Mouse (Mus musculus): ENCODE measurements around the gene D230025D16Rik. TPM values are rescaled to one million over a fixed set of nuclear protein-coding genes. Genes with fewer than 3 reads are reported as not detected.
A peak's percentile ranks its signal among the peaks of the same experiment; 100 is the strongest.

The D230025D16Rik gene
- polyA plus RNA-seq, 1 experiment from 2014 or later = 38.2 TPM

GRCm38 (mm10) chr8:105263244-105263912 lies 38.4 kb downstream of the D230025D16Rik start:
- Histone ChIP-seq H3K36me3 (no peaks in the 10 kb centered on the region), H3K4me1 (peaks cover 48% of the 10 kb centered on the region), H3K9me3 (no peaks in the 10 kb centered on the region), H3K27ac (no peak overlapping the region), H3K4me2 (peak overlapping the region; percentile 93), H3K9ac (no peak overlapping the region), H3K4me3 (peak overlapping the region; percentile 73), H3K27me3 (peaks cover 57% of the 10 kb centered on the region)
- WGBS = 41% methylated on average over 16 of the region's 16 CpGs
- ATAC-seq (ENCODE audit: borderline replicate concordance, extremely low read depth, low FRiP score, low TSS enrichment) = no peak

DNA sequence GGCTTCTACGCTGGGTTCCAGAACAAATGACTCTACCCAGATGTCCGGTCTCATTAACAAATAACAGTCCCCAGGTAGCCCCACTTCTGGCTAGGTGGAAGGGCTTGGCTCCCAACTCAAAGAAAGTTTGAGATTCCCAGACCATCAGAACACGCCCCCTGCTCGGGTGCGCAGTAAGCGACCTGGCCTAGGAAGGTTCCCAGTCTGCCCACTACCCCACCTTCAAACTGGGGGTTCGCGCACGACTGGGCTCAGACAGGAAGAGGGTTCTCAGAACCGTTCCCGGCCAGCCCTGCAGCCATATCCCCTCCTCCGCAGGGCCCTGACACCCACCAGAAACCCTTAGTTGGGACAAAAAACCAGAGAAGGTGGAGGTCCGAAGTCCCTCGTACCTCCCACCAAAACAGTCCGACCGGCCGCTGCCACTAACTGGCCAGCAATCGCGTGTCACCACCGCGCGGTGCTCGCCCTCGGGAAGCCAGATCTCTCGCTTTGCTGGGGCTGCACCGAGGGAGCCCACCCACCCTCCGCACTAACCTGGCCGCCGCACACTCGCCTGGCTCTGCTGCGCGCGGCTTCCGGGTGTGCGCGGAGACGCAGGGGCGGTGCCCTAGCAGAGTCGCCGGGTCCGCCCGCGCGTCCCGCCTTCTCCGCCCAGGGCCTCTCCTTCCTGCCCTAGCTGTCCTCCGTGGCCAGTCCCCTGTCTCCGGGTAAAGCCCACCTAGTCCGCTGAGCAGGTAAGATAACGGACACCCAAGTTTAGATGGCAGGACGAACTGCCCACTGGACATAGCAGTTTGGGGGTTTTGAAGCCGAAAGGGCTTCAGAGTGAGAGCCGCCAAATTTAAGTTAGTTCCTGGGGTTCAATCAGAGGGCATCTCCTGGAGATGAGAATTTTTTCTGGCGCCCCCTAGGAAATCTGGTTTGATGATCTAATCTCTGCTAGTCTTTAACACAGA lies 39.4 kb downstream of the D230025D16Rik start, which contains the start of the genes Tradd and Fbxl8:
TSS of gene Tradd (minus strand) at position 586 of the 959 bp plus-strand sequence.
TSS of gene Fbxl8 (plus strand) at position 625 of the 959 bp plus-strand sequence.
- Histone ChIP-seq H3K27me3 (peaks cover 57% of the 10 kb centered on the region), H3K4me3 (peak within 1 kb of the TSS; percentile 73)

DNA sequence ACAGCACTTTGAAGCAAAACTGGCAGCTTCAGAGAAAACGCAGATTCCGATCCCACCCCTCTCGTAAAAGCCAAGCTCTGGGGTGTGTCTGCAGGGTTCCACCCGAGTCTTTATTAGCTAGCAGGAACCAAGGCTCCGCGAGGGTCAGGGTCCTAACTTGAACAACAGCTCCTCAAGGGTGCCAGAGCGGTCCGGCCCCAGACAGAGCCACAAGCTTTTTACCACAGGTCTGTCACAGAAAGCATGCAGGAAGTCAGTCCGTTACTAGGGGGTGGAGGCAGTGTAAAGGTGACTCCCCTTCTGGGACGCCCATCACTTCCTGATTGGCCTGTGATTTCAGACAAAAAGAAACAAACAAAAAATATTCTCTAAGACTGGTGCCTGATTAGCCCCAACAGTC lies 40.2 kb downstream of the D230025D16Rik start:
- no peak overlapping the region for H3K27ac ChIP-seq
- 8% methylated on average over 10 of the region's 10 CpGs for WGBS
- no peak for ATAC-seq (ENCODE audit: borderline replicate concordance, extremely low read depth, low FRiP score, low TSS enrichment)
- H3K9me3 ChIP-seq = no peaks in the 10 kb centered on the region
- peak overlapping the region; percentile 73 for H3K4me3 ChIP-seq
- H3K36me3 ChIP-seq = no peaks in the 10 kb centered on the region
- peaks cover 50% of the 10 kb centered on the region for H3K4me1 ChIP-seq
- peak overlapping the region; percentile 93 for H3K4me2 ChIP-seq
- peaks cover 57% of the 10 kb centered on the region for H3K27me3 ChIP-seq
- H3K9ac ChIP-seq = peak overlapping the region; percentile 51; the same call in 1 of the 2 replicates

More for the DNA sequence above, 39.4 kb downstream of the D230025D16Rik start, which contains the start of the genes Tradd and Fbxl8:
- Histone ChIP-seq H3K4me2 (peak within 1 kb of the TSS; percentile 93), H3K9ac (peak within 1 kb of the TSS; percentile 51), H3K9me3 (no peaks in the 10 kb centered on the region), H3K36me3 (no peaks in the 10 kb centered on the region), H3K27ac (no peak within 1 kb of the TSS), H3K4me1 (peaks cover 50% of the 10 kb centered on the region)
- ATAC-seq (ENCODE audit: borderline replicate concordance, extremely low read depth, low FRiP score, low TSS enrichment) = peak; percentile 70
- under 1% methylated on average over 54 of the region's 54 CpGs for WGBS

GRCm38 (mm10) chr8:105266775-105267174 lies 41.8 kb downstream of the D230025D16Rik start:
- H3K27ac ChIP-seq = no peak overlapping the region
- 33% methylated on average over 13 of the region's 13 CpGs for WGBS
- no peak overlapping the region for H3K9ac ChIP-seq
- ATAC-seq (ENCODE audit: borderline replicate concordance, extremely low read depth, low FRiP score, low TSS enrichment) = no peak
- H3K4me1 ChIP-seq = peaks cover 54% of the 10 kb centered on the region
- no peak overlapping the region for H3K4me2 ChIP-seq
- no peaks in the 10 kb centered on the region for H3K9me3 ChIP-seq
- H3K36me3 ChIP-seq = no peaks in the 10 kb centered on the region
- peaks cover 62% of the 10 kb centered on the region for H3K27me3 ChIP-seq
- no peak overlapping the region for H3K4me3 ChIP-seq

GRCm38 (mm10) chr8:105268342-105269074 lies 43.6 kb downstream of the D230025D16Rik start:
- no peaks in the 10 kb centered on the region for H3K36me3 ChIP-seq
- H3K4me2 ChIP-seq = peak overlapping the region; percentile 91
- no peaks in the 10 kb centered on the region for H3K9me3 ChIP-seq
- peak overlapping the region; percentile 28 for H3K9ac ChIP-seq
- peak; percentile 32; the same call in 1 of the 2 replicates for ATAC-seq (ENCODE audit: borderline replicate concordance, extremely low read depth, low FRiP score, low TSS enrichment)
- peaks cover 49% of the 10 kb centered on the region for H3K4me1 ChIP-seq
- peak overlapping the region; percentile 45 for H3K4me3 ChIP-seq
- H3K27me3 ChIP-seq = peaks cover 70% of the 10 kb centered on the region
- WGBS = 1% methylated on average over 65 of the region's 65 CpGs
- H3K27ac ChIP-seq = no peak overlapping the region

DNA sequence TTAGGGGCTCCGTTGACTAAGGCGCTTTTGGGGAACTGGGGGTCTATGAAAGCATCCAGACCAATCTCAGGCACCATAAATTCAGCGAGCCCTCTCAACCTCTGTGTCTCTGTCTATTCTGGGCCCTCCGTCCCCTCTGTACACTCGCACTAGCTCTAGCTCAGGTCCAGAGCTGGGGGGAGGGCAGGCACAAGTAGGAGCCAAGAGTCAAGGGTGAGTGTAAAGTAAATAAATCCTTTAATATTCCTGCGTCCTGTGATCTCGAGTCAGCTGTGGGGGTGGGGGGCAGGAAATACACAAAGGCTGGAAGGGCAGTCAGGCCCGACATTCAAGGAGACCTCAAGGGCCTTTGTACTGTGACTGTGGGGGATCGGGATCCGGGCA lies 44.1 kb downstream of the D230025D16Rik start:
- ATAC-seq (ENCODE audit: borderline replicate concordance, extremely low read depth, low FRiP score, low TSS enrichment) = peak; percentile 16; the same call in 1 of the 2 replicates
- H3K4me2 ChIP-seq = peak overlapping the region; percentile 91
- H3K9ac ChIP-seq = peak overlapping the region; percentile 28; the same call in 1 of the 2 replicates
- 3% methylated on average over 10 of the region's 10 CpGs for WGBS
- peaks cover 74% of the 10 kb centered on the region for H3K27me3 ChIP-seq
- H3K27ac ChIP-seq = no peak overlapping the region
- H3K4me1 ChIP-seq = peaks cover 45% of the 10 kb centered on the region
- H3K36me3 ChIP-seq = no peaks in the 10 kb centered on the region
- no peaks in the 10 kb centered on the region for H3K9me3 ChIP-seq
- peak overlapping the region; percentile 45 for H3K4me3 ChIP-seq

DNA sequence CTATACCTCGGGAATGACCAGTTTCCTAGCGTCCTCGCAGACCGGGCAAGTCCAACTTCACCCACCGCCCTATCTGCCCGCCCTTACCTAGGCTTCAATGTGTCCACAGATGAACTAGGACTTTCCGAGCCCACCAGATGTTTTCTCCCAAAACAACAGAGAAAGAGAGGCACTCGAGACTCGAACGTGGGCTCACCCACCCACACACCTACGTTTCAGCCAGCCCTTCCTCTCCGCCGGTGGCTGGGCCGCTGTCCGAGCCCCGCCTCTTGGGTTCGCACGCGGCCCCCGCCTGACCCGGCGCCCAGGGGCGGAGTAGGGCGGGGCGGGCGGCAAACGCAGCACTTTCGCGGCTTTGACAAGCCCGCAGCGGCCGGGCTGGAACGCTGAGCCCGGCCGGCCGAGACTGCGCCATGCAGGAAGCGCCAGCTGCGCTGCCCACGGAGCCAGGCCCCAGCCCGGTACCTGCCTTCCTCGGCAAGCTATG lies 44.6 kb downstream of the D230025D16Rik start, which contains the start of gene Hsf4:
TSS of gene Hsf4 (plus strand) at position 341 of the 487 bp plus-strand sequence.
- Histone ChIP-seq H3K4me1 (peaks cover 44% of the 10 kb centered on the region), H3K9ac (peak within 1 kb of the TSS; percentile 28), H3K36me3 (no peaks in the 10 kb centered on the region), H3K27me3 (peaks cover 78% of the 10 kb centered on the region), H3K27ac (no peak within 1 kb of the TSS), H3K9me3 (no peaks in the 10 kb centered on the region), H3K4me2 (peak within 1 kb of the TSS; percentile 91), H3K4me3 (peak within 1 kb of the TSS; percentile 45)
- ATAC-seq (ENCODE audit: borderline replicate concordance, extremely low read depth, low FRiP score, low TSS enrichment) = peak; percentile 33; the same call in 1 of the 2 replicates
- under 1% methylated on average over 42 of the region's 42 CpGs for WGBS

- WGBS = 6% methylated on average over 39 of the region's 39 CpGs
- H3K4me3 ChIP-seq = peak overlapping the region; percentile 45
- no peak overlapping the region for H3K27ac ChIP-seq
- peaks cover 39% of the 10 kb centered on the region for H3K4me1 ChIP-seq
- H3K36me3 ChIP-seq = no peaks in the 10 kb centered on the region
- no peak for ATAC-seq (ENCODE audit: borderline replicate concordance, extremely low read depth, low FRiP score, low TSS enrichment)
- H3K9ac ChIP-seq = peak overlapping the region; percentile 28
- H3K9me3 ChIP-seq = no peaks in the 10 kb centered on the region
- H3K4me2 ChIP-seq = peak overlapping the region; percentile 91
- H3K27me3 ChIP-seq = peaks cover 86% of the 10 kb centered on the region
Measured at GRCm38 (mm10) chr8:105270101-105270915, 45.4 kb downstream of the D230025D16Rik start.

DNA sequence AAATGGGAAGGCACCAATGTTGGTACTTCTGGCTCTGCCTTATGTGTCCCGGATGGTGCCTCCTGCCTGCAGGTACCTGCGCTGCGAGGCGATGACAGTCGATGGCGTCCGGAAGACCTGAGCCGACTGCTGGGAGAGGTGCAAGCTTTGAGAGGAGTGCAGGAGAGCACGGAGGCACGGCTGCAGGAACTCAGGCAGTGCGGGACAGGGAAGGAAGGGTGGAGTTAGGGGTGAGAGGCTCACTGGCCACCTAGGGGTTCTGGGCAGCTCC lies 45.9 kb downstream of the D230025D16Rik start:
- no peaks in the 10 kb centered on the region for H3K36me3 ChIP-seq
- peaks cover 43% of the 10 kb centered on the region for H3K4me1 ChIP-seq
- H3K27me3 ChIP-seq = peaks cover 92% of the 10 kb centered on the region
- H3K9me3 ChIP-seq = no peaks in the 10 kb centered on the region
- ATAC-seq (ENCODE audit: borderline replicate concordance, extremely low read depth, low FRiP score, low TSS enrichment) = no peak
- peak overlapping the region; percentile 91 for H3K4me2 ChIP-seq
- no peak overlapping the region for H3K9ac ChIP-seq
- 0 out of 2 replicates have a peak overlapping the region, but pooled peaks have one; percentile 2 for H3K4me3 ChIP-seq
- H3K27ac ChIP-seq = no peak overlapping the region
- WGBS = 7% methylated on average over 11 of the region's 11 CpGs

- H3K4me2 ChIP-seq = peak overlapping the region; percentile 82; the same call in 1 of the 2 replicates
- no peak overlapping the region for H3K4me3 ChIP-seq
- H3K36me3 ChIP-seq = no peaks in the 10 kb centered on the region
- 11% methylated on average over 11 of the region's 11 CpGs for WGBS
- no peak overlapping the region for H3K9ac ChIP-seq
- H3K27me3 ChIP-seq = peaks cover 96% of the 10 kb centered on the region
- ATAC-seq (ENCODE audit: borderline replicate concordance, extremely low read depth, low FRiP score, low TSS enrichment) = no peak
- H3K4me1 ChIP-seq = peaks cover 33% of the 10 kb centered on the region
- no peak overlapping the region for H3K27ac ChIP-seq
- no peaks in the 10 kb centered on the region for H3K9me3 ChIP-seq
Measured at GRCm38 (mm10) chr8:105275387-105275786, 50.4 kb downstream of the D230025D16Rik start.
